Mouse (Mus musculus): ENCODE data around the gene Zcchc12. TPM values are rescaled to one million over a fixed set of nuclear protein-coding genes. Genes with fewer than 3 reads are reported as not detected.
A peak's percentile ranks its signal among the peaks of the same experiment; 100 is the strongest.

Gene Zcchc12
- total RNA-seq (2022), result 10 to 100 TPM; 47.1 to 54.1 (median 48.1) TPM

GRCm38 (mm10) chrX:36195736-36196525 lies at the start of gene Zcchc12:
Gene Zcchc12, plus strand, starts transcription at chrX:36195904.
- DNase-seq (ENCODE audit: low spot score in 2 of 2), result peak; percentile 23 to 30

- no peak for DNase-seq (ENCODE audit: low spot score in 2 of 2)
These were observed 49.0 kb upstream of the Zcchc12 start for GRCm38 (mm10) chrX:36146746-36147145.

GRCm38 (mm10) chrX:36150100-36150499 lies 45.6 kb upstream of the Zcchc12 start:
- DNase-seq (ENCODE audit: low spot score in 2 of 2), result no peak

GRCm38 (mm10) chrX:36156677-36157076 lies 39.0 kb upstream of the Zcchc12 start:
- DNase-seq (ENCODE audit: low spot score in 2 of 2), result no peak

- peak in 1 of 2 experiments; percentile 2 for DNase-seq (ENCODE audit: low spot score in 2 of 2)
These were observed 34.1 kb upstream of the Zcchc12 start for GRCm38 (mm10) chrX:36161567-36161966.

- no peak for DNase-seq (ENCODE audit: low spot score in 2 of 2)
These were observed 12.1 kb upstream of the Zcchc12 start for GRCm38 (mm10) chrX:36183625-36184024.

- DNase-seq (ENCODE audit: low spot score in 2 of 2), result no peak
These were observed 9.7 kb upstream of the Zcchc12 start for GRCm38 (mm10) chrX:36186036-36186435.

- no peak for DNase-seq (ENCODE audit: low spot score in 2 of 2)
These were observed 9.3 kb upstream of the Zcchc12 start for GRCm38 (mm10) chrX:36186443-36186842.

GRCm38 (mm10) chrX:36193951-36194350 lies 1.8 kb upstream of the Zcchc12 start:
- DNase-seq (ENCODE audit: low spot score in 2 of 2), result no peak

- DNase-seq (ENCODE audit: low spot score in 2 of 2), result no peak
These were observed 13.8 kb downstream of the Zcchc12 start for GRCm38 (mm10) chrX:36209554-36209953.

- no peak for DNase-seq (ENCODE audit: low spot score in 2 of 2)
These were observed 15.5 kb downstream of the Zcchc12 start for GRCm38 (mm10) chrX:36211216-36211615.

- DNase-seq (ENCODE audit: low spot score in 2 of 2), result no peak
These were observed 25.7 kb downstream of the Zcchc12 start for GRCm38 (mm10) chrX:36221366-36221765.

- DNase-seq (ENCODE audit: low spot score in 2 of 2), result peak; percentile 68 to 86
These were observed 30.1 kb downstream of the Zcchc12 start for GRCm38 (mm10) chrX:36225777-36226176.

- DNase-seq (ENCODE audit: low spot score in 2 of 2), result peak; percentile 47 to 60
These were observed 30.9 kb downstream of the Zcchc12 start for GRCm38 (mm10) chrX:36226577-36226976.

- no peak for DNase-seq (ENCODE audit: low spot score in 2 of 2)
These were observed 33.2 kb downstream of the Zcchc12 start for GRCm38 (mm10) chrX:36228861-36229260.

GRCm38 (mm10) chrX:36229273-36229672 lies 33.6 kb downstream of the Zcchc12 start:
- no peak for DNase-seq (ENCODE audit: low spot score in 2 of 2)

GRCm38 (mm10) chrX:36235652-36236051 lies 39.9 kb downstream of the Zcchc12 start:
- peak; percentile 7 to 28 for DNase-seq (ENCODE audit: low spot score in 2 of 2)

Other genes with a start within 250 kb of the Zcchc12 start
- gene Il13ra1, start 83.8 kb upstream of the Zcchc12 start, total RNA-seq (2022), result 1 to 10 TPM; 4.0 to 9.2 (median 5.9) TPM
- gene Lonrf3, start 132.4 kb downstream of the Zcchc12 start, total RNA-seq (2022), result 10 to 100 TPM; 24.1 to 26.3 (median 25.1) TPM
- gene Gm6268, start 205.4 kb downstream of the Zcchc12 start, total RNA-seq (2022), result not detected

Measured in layer of hippocampus, adult 8-10 months (tissue).